Comparison of ENCODE assay signal across 9 mouse cellular contexts in the genomic region with DNA sequence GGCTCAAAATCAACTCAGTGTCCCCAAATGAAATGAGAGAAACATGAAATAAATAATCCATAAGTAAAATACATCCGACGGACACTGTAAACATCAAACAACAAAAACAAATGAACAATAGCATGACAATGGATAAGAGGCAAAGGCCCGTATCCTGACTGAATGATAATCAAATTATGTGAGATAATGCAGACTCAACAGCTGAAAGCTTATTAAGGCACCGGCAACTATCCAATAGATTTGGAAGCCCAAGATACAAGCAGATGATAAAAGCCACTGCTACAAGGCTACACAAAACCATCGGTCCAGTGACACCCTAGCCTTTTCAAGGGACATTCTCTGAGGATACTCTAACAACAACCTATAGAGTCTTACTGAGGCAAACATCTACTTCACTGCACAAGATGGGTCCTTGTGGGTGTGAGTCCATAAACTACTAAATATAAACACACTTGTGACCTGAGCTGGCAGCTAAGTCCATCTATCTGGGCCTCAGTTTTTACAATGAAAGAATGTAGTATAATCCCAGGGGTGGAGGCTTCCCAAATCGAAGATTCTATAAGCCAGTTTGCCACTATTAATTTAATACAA. TPM values are rescaled to one million over a fixed set of nuclear protein-coding genes. Genes with fewer than 3 reads are reported as not detected.
DNase-seq lines count a peak whose midpoint lies in the region; ATAC-seq and TF ChIP-seq lines count a peak whose summit lies in the region.
"Had no signal": no experiment of that assay in that cellular context is flagged by ENCODE, and none has a peak within 500 bp of the region (broad histone marks: within the 10 kb centered on the region; RNA-seq: fewer than 3 reads in every experiment).

No protein-coding gene starts in this region.

- H3K4me1 ChIP-seq in embryonic facial prominence, embryonic 13.5 days: peaks cover 21% of the 10 kb centered on the region
- H3K4me1 ChIP-seq in intestine, embryonic 15.5 days (replicated peaks): peaks cover 21% of the 10 kb centered on the region

- no peak overlapping the region for H3ac ChIP-seq in myocyte (ENCODE audit: control insufficient read depth, insufficient read length)

- H3K79me2 ChIP-seq in myocyte (ENCODE audit: control insufficient read depth, insufficient read depth): peaks cover 6% of the 10 kb centered on the region

- no peak for DNase-seq in left cerebral cortex, adult 2 months (ENCODE audit: extremely low spot score in 1 of 2, low spot score in 2 of 2)
- DNase-seq in left cerebral cortex, adult 9 months (ENCODE audit: low spot score in 2 of 2): no peak
- no peak for DNase-seq in retina, embryonic 14.5 days (ENCODE audit: low spot score)
- DNase-seq in frontal cortex, postnatal 10 days (ENCODE audit: low spot score in 2 of 2): no peak
- no peak for DNase-seq in spleen, postnatal 36 days (ENCODE audit: low spot score in 2 of 2)
- DNase-seq: right cerebral cortex, adult 18-20 months had no signal

- no peak for ATAC-seq in embryonic facial prominence, embryonic 13.5 days (ENCODE audit: insufficient number of reproducible peaks, insufficient read depth, low FRiP score, low TSS enrichment, low read depth)
- ATAC-seq in intestine, embryonic 15.5 days: no peak

- H3K27me3 ChIP-seq in embryonic facial prominence, embryonic 13.5 days: peaks cover 21% of the 10 kb centered on the region
- H3K27me3 ChIP-seq in intestine, embryonic 15.5 days (replicated peaks): no peaks in the 10 kb centered on the region
- no peaks in the 10 kb centered on the region for H3K27me3 ChIP-seq in myocyte (ENCODE audit: control insufficient read depth, insufficient read depth, insufficient read length)

- no peak overlapping the region for H3K27ac ChIP-seq in left cerebral cortex, adult 2 months
- no peak overlapping the region for H3K27ac ChIP-seq in embryonic facial prominence, embryonic 13.5 days
- H3K27ac ChIP-seq in intestine, embryonic 15.5 days: no peak overlapping the region

- no peak for TF ChIP-seq CTCF in left cerebral cortex, adult 2 months (IDR thresholded peaks at IDR 0.05)

- WGBS in embryonic facial prominence, embryonic 13.5 days: 71% methylated on average over 6 of the region's 6 CpGs
- 62% methylated on average over 6 of the region's 6 CpGs for WGBS in intestine, embryonic 15.5 days

- intact Hi-C loops in left cerebral cortex, adult 2 months (cut with DNase I): no loop called here

- peak overlapping the region; percentile 77 for H3K4me3 ChIP-seq in left cerebral cortex, adult 2 months
- peak overlapping the region; percentile 92 for H3K4me3 ChIP-seq in embryonic facial prominence, embryonic 13.5 days
- peak overlapping the region; percentile 100 for H3K4me3 ChIP-seq in intestine, embryonic 15.5 days (replicated peaks)
- H3K4me3 ChIP-seq in myocyte: peak overlapping the region; percentile 31

- peak overlapping the region; percentile 83 for H3K4me2 ChIP-seq in embryonic facial prominence, embryonic 13.5 days
- H3K4me2 ChIP-seq in intestine, embryonic 15.5 days (replicated peaks): peak overlapping the region; percentile 87
- H3K4me2 ChIP-seq in myocyte (ENCODE audit: low read depth): peak overlapping the region; percentile 22

- no peak for TF ChIP-seq POLR2A in myocyte (IDR thresholded peaks at IDR 0.05; ENCODE audit: insufficient read length, low read depth)

- no peaks in the 10 kb centered on the region for H3K36me3 ChIP-seq in embryonic facial prominence, embryonic 13.5 days
- H3K36me3 ChIP-seq in intestine, embryonic 15.5 days: no peaks in the 10 kb centered on the region
- no peaks in the 10 kb centered on the region for H3K36me3 ChIP-seq in myocyte (ENCODE audit: control insufficient read depth, insufficient read depth)

- peak overlapping the region; percentile 94 for H3K9ac ChIP-seq in embryonic facial prominence, embryonic 13.5 days
- H3K9ac ChIP-seq in intestine, embryonic 15.5 days: peak overlapping the region; percentile 99; the same call in 1 of the 2 replicates

- H3K9me3 ChIP-seq in embryonic facial prominence, embryonic 13.5 days: no peaks in the 10 kb centered on the region
- H3K9me3 ChIP-seq in intestine, embryonic 15.5 days: no peaks in the 10 kb centered on the region

TF ChIP-seq in myocyte, 11 proteins besides CTCF, POLR2A, EP300 and RAD21:
- no peak for TF ChIP-seq MAX (IDR thresholded peaks at IDR 0.05; ENCODE audit: low read depth)
- TF ChIP-seq MYOD1 (IDR thresholded peaks at IDR 0.05; ENCODE audit: control insufficient read depth in 1 of 3, insufficient read length in 2 of 3, low read depth in 2 of 3): no peak
- no peak for TF ChIP-seq POLR2AphosphoS2 (IDR thresholded peaks at IDR 0.05; ENCODE audit: insufficient read length, low read depth)
- peak in 1 of 3 experiments; percentile 12 for TF ChIP-seq MYOG (IDR thresholded peaks at IDR 0.05; ENCODE audit: control insufficient read depth in 1 of 3, insufficient read depth in 1 of 3, insufficient read length in 2 of 3, low read depth in 2 of 3)
- TF ChIP-seq TCF3 (IDR thresholded peaks at IDR 0.05; ENCODE audit: insufficient read length, low read depth): no peak
- no peak for TF ChIP-seq SRF (IDR thresholded peaks at IDR 0.05; ENCODE audit: control insufficient read depth, insufficient read length, low read depth)

RNA-seq across cellular contexts. Expression of a gene that starts 1.6 kb away (rescaled TPM):
- total RNA-seq in left cerebral cortex, adult 2 months (2021): 10 to 100 TPM; 23.6 to 25.0 TPM
- polyA plus RNA-seq in embryonic facial prominence, embryonic 13.5 days (2015; fragmentation: Nextera tagmentation; extraction: Ambion mirVana): 19.1 and 19.9 TPM in 2 replicates
- polyA plus RNA-seq in intestine, embryonic 15.5 days (2015; fragmentation: Nextera tagmentation; extraction: Ambion mirVana): 24.2 and 26.8 TPM in 2 replicates
- 12.0 TPM for polyA plus RNA-seq in myocyte (2012; fragmentation: generic; extraction: Trizol)

RNA-seq across cellular contexts. Expression of a gene that starts 10.3 kb away (rescaled TPM):
- 1 to 10 TPM; 1.7 to 2.0 TPM for total RNA-seq in left cerebral cortex, adult 2 months (2021)
- polyA plus RNA-seq in embryonic facial prominence, embryonic 13.5 days (2015; fragmentation: Nextera tagmentation; extraction: Ambion mirVana): 4.9 and 6.6 TPM in 2 replicates
- polyA plus RNA-seq in intestine, embryonic 15.5 days (2015; fragmentation: Nextera tagmentation; extraction: Ambion mirVana): 5.5 and 6.0 TPM in 2 replicates
- 27.2 TPM for polyA plus RNA-seq in myocyte (2012; fragmentation: generic; extraction: Trizol)

Comparison
In these comparisons a context has a peak if more than half of its experiments do, and no peak if none do; other contexts are left out.
1. H3K4me3 ChIP-seq: peak in every context shown above with its lines; median percentile 100 in intestine, embryonic 15.5 days; 92 in embryonic facial prominence, embryonic 13.5 days; 77 in left cerebral cortex, adult 2 months; 31 in myocyte.
2. H3K4me2 ChIP-seq: peak in every context shown above with its lines; median percentile 87 in intestine, embryonic 15.5 days; 83 in embryonic facial prominence, embryonic 13.5 days; 22 in myocyte.